Mouse (Mus musculus): ENCODE data around the gene Il27. TPM values are rescaled to one million over a fixed set of nuclear protein-coding genes. Genes with fewer than 3 reads are reported as not detected.
A peak's percentile ranks its signal among the peaks of the same experiment; 100 is the strongest.

Il27 gene
- polyA plus RNA-seq, 1 experiment from 2014 or later: not detected

GRCm38 (mm10) chr7:126629915-126630314 lies 35.2 kb upstream of the Il27 start:
- Histone ChIP-seq H3K4me3 (ENCODE audit: low read depth, low read length) (no peak overlapping the region), H3K27me3 (replicated peaks; ENCODE audit: control insufficient read depth, insufficient read depth, low read length) (no peaks in the 10 kb centered on the region), H3K9me3 (ENCODE audit: control insufficient read depth, low read length) (no peaks in the 10 kb centered on the region), H3K4me1 (replicated peaks; ENCODE audit: control insufficient read depth, insufficient read depth, low read length) (peaks cover 16% of the 10 kb centered on the region; the same call in 1 of the 2 replicates), H3K36me3 (ENCODE audit: control insufficient read depth, insufficient read depth, low read length) (no peaks in the 10 kb centered on the region), H3K4me2 (no peak overlapping the region), H3K27ac (ENCODE audit: low read depth, low read length) (no peak overlapping the region), H3K9ac (ENCODE audit: low read depth, low read length) (no peak overlapping the region)
- no peak for ATAC-seq (replicated peaks; ENCODE audit: low FRiP score)
- DNase-seq (ENCODE audit: low spot score): no peak
- 63% methylated on average over 3 of the region's 3 CpGs for WGBS

- Histone ChIP-seq H3K4me3 (ENCODE audit: low read depth, low read length) (no peak overlapping the region), H3K4me2 (no peak overlapping the region), H3K4me1 (replicated peaks; ENCODE audit: control insufficient read depth, insufficient read depth, low read length) (peaks cover 22% of the 10 kb centered on the region), H3K9me3 (ENCODE audit: control insufficient read depth, low read length) (no peaks in the 10 kb centered on the region), H3K27ac (ENCODE audit: low read depth, low read length) (no peak overlapping the region), H3K9ac (ENCODE audit: low read depth, low read length) (no peak overlapping the region), H3K27me3 (replicated peaks; ENCODE audit: control insufficient read depth, insufficient read depth, low read length) (no peaks in the 10 kb centered on the region), H3K36me3 (ENCODE audit: control insufficient read depth, insufficient read depth, low read length) (no peaks in the 10 kb centered on the region)
- no peak for DNase-seq (ENCODE audit: low spot score)
- ATAC-seq (replicated peaks; ENCODE audit: low FRiP score): no peak
- WGBS: 70% methylated on average over 6 of the region's 6 CpGs
These were observed 33.4 kb upstream of the Il27 start for GRCm38 (mm10) chr7:126628111-126628510.

GRCm38 (mm10) chr7:126625807-126626600 lies 31.3 kb upstream of the Il27 start:
- Histone ChIP-seq H3K4me3 (ENCODE audit: low read depth, low read length) (no peak overlapping the region), H3K9ac (ENCODE audit: low read depth, low read length) (no peak overlapping the region), H3K4me2 (peak overlapping the region; percentile 5), H3K36me3 (ENCODE audit: control insufficient read depth, insufficient read depth, low read length) (no peaks in the 10 kb centered on the region), H3K27ac (ENCODE audit: low read depth, low read length) (no peak overlapping the region), H3K27me3 (replicated peaks; ENCODE audit: control insufficient read depth, insufficient read depth, low read length) (no peaks in the 10 kb centered on the region), H3K4me1 (replicated peaks; ENCODE audit: control insufficient read depth, insufficient read depth, low read length) (peaks cover 33% of the 10 kb centered on the region), H3K9me3 (ENCODE audit: control insufficient read depth, low read length) (no peaks in the 10 kb centered on the region)
- DNase-seq (ENCODE audit: low spot score) (no peak), ATAC-seq (replicated peaks; ENCODE audit: low FRiP score) (no peak)
- 80% methylated on average over 3 of the region's 3 CpGs for WGBS

- WGBS: 42% methylated on average over 6 of the region's 6 CpGs
- H3K9me3 ChIP-seq (ENCODE audit: control insufficient read depth, low read length): no peaks in the 10 kb centered on the region
- H3K9ac ChIP-seq (ENCODE audit: low read depth, low read length): no peak overlapping the region
- peak overlapping the region; percentile 5 for H3K4me2 ChIP-seq
- no peak overlapping the region for H3K4me3 ChIP-seq (ENCODE audit: low read depth, low read length)
- peaks cover 33% of the 10 kb centered on the region for H3K4me1 ChIP-seq (replicated peaks; ENCODE audit: control insufficient read depth, insufficient read depth, low read length)
- H3K36me3 ChIP-seq (ENCODE audit: control insufficient read depth, insufficient read depth, low read length): no peaks in the 10 kb centered on the region
- no peaks in the 10 kb centered on the region for H3K27me3 ChIP-seq (replicated peaks; ENCODE audit: control insufficient read depth, insufficient read depth, low read length)
- peak; percentile 49 for DNase-seq (ENCODE audit: low spot score)
- no peak overlapping the region for H3K27ac ChIP-seq (ENCODE audit: low read depth, low read length)
- peak; percentile 82 for ATAC-seq (replicated peaks; ENCODE audit: low FRiP score)
These were observed 30.6 kb upstream of the Il27 start for GRCm38 (mm10) chr7:126625369-126625768.

GRCm38 (mm10) chr7:126624774-126625173 lies 30.0 kb upstream of the Il27 start:
- 71% methylated on average over 16 of the region's 16 CpGs for WGBS
- H3K4me3 ChIP-seq (ENCODE audit: low read depth, low read length): no peak overlapping the region

GRCm38 (mm10) chr7:126623381-126623780 lies 28.6 kb upstream of the Il27 start:
- 42% methylated on average over 1 of the region's 1 CpGs for WGBS
- no peaks in the 10 kb centered on the region for H3K9me3 ChIP-seq (ENCODE audit: control insufficient read depth, low read length)
- H3K27me3 ChIP-seq (replicated peaks; ENCODE audit: control insufficient read depth, insufficient read depth, low read length): no peaks in the 10 kb centered on the region
- ATAC-seq (replicated peaks; ENCODE audit: low FRiP score) (no peak), DNase-seq (ENCODE audit: low spot score) (no peak)
- peak overlapping the region; percentile 24; the same call in 1 of the 2 replicates for H3K4me2 ChIP-seq
- no peaks in the 10 kb centered on the region for H3K36me3 ChIP-seq (ENCODE audit: control insufficient read depth, insufficient read depth, low read length)
- H3K4me3 ChIP-seq (ENCODE audit: low read depth, low read length): no peak overlapping the region
- no peak overlapping the region for H3K9ac ChIP-seq (ENCODE audit: low read depth, low read length)
- no peak overlapping the region for H3K27ac ChIP-seq (ENCODE audit: low read depth, low read length)
- H3K4me1 ChIP-seq (replicated peaks; ENCODE audit: control insufficient read depth, insufficient read depth, low read length): peaks cover 33% of the 10 kb centered on the region

More at GRCm38 (mm10) chr7:126624774-126625173, 30.0 kb upstream of the Il27 start:
- Histone ChIP-seq H3K4me1 (replicated peaks; ENCODE audit: control insufficient read depth, insufficient read depth, low read length) (peaks cover 33% of the 10 kb centered on the region), H3K27me3 (replicated peaks; ENCODE audit: control insufficient read depth, insufficient read depth, low read length) (no peaks in the 10 kb centered on the region), H3K36me3 (ENCODE audit: control insufficient read depth, insufficient read depth, low read length) (no peaks in the 10 kb centered on the region), H3K9ac (ENCODE audit: low read depth, low read length) (no peak overlapping the region), H3K4me2 (peak overlapping the region; percentile 5), H3K9me3 (ENCODE audit: control insufficient read depth, low read length) (no peaks in the 10 kb centered on the region), H3K27ac (ENCODE audit: low read depth, low read length) (no peak overlapping the region)
- ATAC-seq (replicated peaks; ENCODE audit: low FRiP score) (no peak), DNase-seq (ENCODE audit: low spot score) (no peak)

- Histone ChIP-seq H3K9ac (ENCODE audit: low read depth, low read length) (no peak overlapping the region), H3K4me3 (ENCODE audit: low read depth, low read length) (no peak overlapping the region; the same call in 1 of the 2 replicates), H3K27me3 (replicated peaks; ENCODE audit: control insufficient read depth, insufficient read depth, low read length) (no peaks in the 10 kb centered on the region), H3K4me2 (peak overlapping the region; percentile 30), H3K36me3 (ENCODE audit: control insufficient read depth, insufficient read depth, low read length) (no peaks in the 10 kb centered on the region), H3K27ac (ENCODE audit: low read depth, low read length) (no peak overlapping the region; the same call in 1 of the 2 replicates), H3K9me3 (ENCODE audit: control insufficient read depth, low read length) (no peaks in the 10 kb centered on the region), H3K4me1 (replicated peaks; ENCODE audit: control insufficient read depth, insufficient read depth, low read length) (peaks cover 33% of the 10 kb centered on the region)
- ATAC-seq (replicated peaks; ENCODE audit: low FRiP score) (peak; percentile 77), DNase-seq (ENCODE audit: low spot score) (no peak)
- 62% methylated on average over 9 of the region's 9 CpGs for WGBS
These were observed 27.0 kb upstream of the Il27 start for GRCm38 (mm10) chr7:126621452-126622359.

- no peak overlapping the region for H3K27ac ChIP-seq (ENCODE audit: low read depth, low read length)
- no peak overlapping the region for H3K4me2 ChIP-seq
- H3K27me3 ChIP-seq (replicated peaks; ENCODE audit: control insufficient read depth, insufficient read depth, low read length): no peaks in the 10 kb centered on the region
- ATAC-seq (replicated peaks; ENCODE audit: low FRiP score): no peak
- WGBS: 83% methylated on average over 10 of the region's 10 CpGs
- H3K9me3 ChIP-seq (ENCODE audit: control insufficient read depth, low read length): no peaks in the 10 kb centered on the region
- no peak overlapping the region for H3K4me3 ChIP-seq (ENCODE audit: low read depth, low read length)
- H3K4me1 ChIP-seq (replicated peaks; ENCODE audit: control insufficient read depth, insufficient read depth, low read length): peaks cover 23% of the 10 kb centered on the region
- no peaks in the 10 kb centered on the region for H3K36me3 ChIP-seq (ENCODE audit: control insufficient read depth, insufficient read depth, low read length)
- H3K9ac ChIP-seq (ENCODE audit: low read depth, low read length): no peak overlapping the region
- DNase-seq (ENCODE audit: low spot score): no peak
These were observed 25.0 kb upstream of the Il27 start for GRCm38 (mm10) chr7:126619559-126620275.

Data from liver, embryonic 11.5 days (tissue).